Mouse (Mus musculus): ENCODE measurements around the gene Twf2. TPM values are rescaled to one million over a fixed set of nuclear protein-coding genes. Genes with fewer than 3 reads are reported as not detected.

The Twf2 gene
- polyA plus RNA-seq, 1 experiment from 2014 or later, result 60.0 TPM

DNA sequence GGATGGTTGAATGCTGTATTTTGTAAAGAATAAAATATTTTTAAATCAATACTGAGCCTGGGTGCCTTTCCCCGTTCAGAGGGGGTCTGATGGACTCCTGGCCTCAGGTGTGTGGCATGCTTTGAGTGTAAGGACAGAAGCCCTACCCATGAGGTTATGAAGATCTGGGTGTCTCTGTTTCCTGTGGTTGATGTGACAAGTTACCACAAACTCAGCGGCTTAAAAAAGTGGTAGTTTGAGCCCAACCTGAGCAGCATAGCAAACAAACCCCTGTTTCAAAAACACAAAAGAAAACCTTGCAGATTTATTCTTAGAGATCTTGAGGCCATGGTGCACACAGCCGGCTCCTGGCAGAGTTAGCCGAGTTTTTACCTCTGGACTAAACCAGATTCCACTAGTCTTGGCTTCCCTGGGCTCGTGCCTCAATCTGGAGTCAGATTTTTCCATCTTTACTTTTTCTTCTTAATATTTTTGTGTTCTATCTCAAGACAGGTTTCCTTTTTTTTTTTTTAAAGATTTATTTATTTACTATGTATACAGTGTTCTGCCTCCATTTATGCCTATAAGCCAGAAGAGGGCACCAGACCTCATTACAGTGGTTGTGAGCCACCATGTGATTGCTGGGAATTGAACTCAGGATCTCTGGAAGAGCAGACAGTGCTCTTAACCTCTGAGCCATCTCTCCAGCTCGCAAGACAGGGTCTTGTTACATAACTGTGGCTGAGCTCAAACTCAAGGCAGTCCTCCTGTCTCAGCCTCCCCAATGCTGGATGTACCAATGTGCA, 12.6 kb downstream of the Twf2 start:
- no peak overlapping the region for H3K4me3 ChIP-seq
- WGBS, result 81% methylated on average over 6 of the region's 6 CpGs
- no peak for ATAC-seq (ENCODE audit: insufficient number of reproducible peaks, low FRiP score, low TSS enrichment, low read depth)

DNA sequence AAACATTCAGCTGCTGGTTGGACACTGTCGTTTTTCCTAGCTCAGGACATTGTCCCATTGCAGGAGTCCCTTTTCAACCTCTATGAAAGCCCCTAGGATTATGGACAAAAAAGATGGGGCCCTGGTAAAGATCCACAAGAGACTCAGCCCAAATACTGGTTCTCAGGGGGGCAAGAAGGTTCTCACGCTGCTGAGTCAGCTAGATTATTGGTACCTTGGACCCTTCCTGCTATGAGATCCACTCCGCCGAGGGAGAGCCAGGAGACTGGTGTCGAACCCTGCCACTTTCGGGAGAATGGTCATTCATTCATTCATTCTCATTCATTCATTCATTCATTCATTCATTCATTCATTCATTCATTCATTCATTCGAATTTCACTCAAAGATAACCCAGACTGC, 14.1 kb downstream of the Twf2 start:
- no peak overlapping the region for H3K4me3 ChIP-seq
- no peaks in the 10 kb centered on the region for H3K27me3 ChIP-seq
- 86% methylated on average over 7 of the region's 7 CpGs for WGBS
- no peak overlapping the region for H3K4me2 ChIP-seq
- H3K9ac ChIP-seq, result no peak overlapping the region
- no peaks in the 10 kb centered on the region for H3K9me3 ChIP-seq
- no peak for ATAC-seq (ENCODE audit: insufficient number of reproducible peaks, low FRiP score, low TSS enrichment, low read depth)
- H3K36me3 ChIP-seq, result peaks cover 36% of the 10 kb centered on the region
- no peak overlapping the region for H3K27ac ChIP-seq
- H3K4me1 ChIP-seq, result peaks cover 4% of the 10 kb centered on the region

More for the DNA sequence above, 12.6 kb downstream of the Twf2 start:
- no peak overlapping the region for H3K9ac ChIP-seq
- peaks cover 36% of the 10 kb centered on the region for H3K36me3 ChIP-seq
- H3K27me3 ChIP-seq, result no peaks in the 10 kb centered on the region
- no peak overlapping the region for H3K4me2 ChIP-seq
- H3K9me3 ChIP-seq, result no peaks in the 10 kb centered on the region
- peaks cover 12% of the 10 kb centered on the region for H3K4me1 ChIP-seq
- no peak overlapping the region for H3K27ac ChIP-seq

DNA sequence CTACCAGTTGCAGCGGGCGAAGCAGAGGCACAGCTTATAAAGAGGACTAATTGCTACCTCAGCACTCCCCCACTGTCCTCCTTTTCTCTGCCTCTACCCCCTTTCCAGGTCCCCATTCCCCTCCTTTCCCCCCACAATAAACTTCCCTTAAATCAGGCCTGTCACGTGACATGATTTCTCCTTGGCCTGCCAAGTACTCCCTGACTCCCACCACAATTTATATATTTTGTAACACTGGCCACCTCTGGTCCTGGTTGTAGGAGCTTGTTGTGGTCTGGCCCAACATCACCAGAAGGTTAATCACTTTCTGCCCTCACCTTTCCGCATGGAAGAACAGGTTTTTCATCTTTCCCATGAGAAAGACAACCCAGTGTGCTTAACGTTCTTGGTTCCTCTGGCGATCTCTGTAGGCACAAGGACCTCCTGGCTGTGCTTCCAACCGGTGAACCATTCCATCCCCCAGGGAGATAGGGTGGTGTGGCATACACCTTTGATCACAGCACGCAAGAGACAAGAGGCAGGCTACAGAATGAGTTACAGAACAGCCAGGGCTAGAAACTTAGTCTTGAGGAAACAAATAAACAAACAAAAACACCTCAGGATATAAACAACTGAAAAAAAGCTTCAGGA, 18.1 kb downstream of the Twf2 start:
- no peak overlapping the region for H3K9ac ChIP-seq
- peaks cover 2% of the 10 kb centered on the region; the same call in 1 of the 2 replicates for H3K36me3 ChIP-seq
- H3K9me3 ChIP-seq, result no peaks in the 10 kb centered on the region
- H3K27ac ChIP-seq, result no peak overlapping the region
- H3K27me3 ChIP-seq, result peaks cover 9% of the 10 kb centered on the region
- no peak overlapping the region for H3K4me3 ChIP-seq
- WGBS, result 54% methylated on average over 8 of the region's 8 CpGs
- H3K4me2 ChIP-seq, result no peak overlapping the region
- ATAC-seq (ENCODE audit: insufficient number of reproducible peaks, low FRiP score, low TSS enrichment, low read depth), result no peak
- H3K4me1 ChIP-seq, result peaks cover 4% of the 10 kb centered on the region

DNA sequence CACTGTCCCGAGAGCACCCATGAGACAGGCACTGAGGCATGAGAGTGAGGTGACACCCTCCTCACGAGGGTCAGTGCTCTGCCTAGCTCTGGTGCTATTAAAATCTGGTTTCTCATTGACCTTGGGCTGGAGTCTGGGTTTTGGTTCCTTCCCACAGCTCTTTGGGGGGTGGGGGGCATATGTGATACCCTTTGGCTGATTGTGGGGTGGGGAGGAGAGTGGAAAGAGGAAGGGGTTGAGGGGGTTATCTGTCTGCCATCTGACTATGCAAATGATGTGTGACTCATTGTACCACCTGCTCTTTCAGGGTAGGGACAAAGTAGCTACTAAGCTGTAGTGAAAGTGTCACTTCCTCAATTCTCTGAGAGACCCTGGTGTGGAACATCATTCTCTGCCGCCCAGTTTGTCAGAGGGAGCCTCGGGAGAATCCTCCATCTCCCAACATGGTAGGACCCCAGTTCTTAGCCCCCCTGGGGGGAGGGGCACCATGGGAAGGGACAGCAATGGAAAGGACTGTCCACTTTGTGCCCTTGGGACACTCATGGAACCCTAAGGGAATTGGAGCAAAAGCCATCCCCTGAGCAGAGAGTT, 19.4 kb downstream of the Twf2 start, which contains the start of gene Tlr9:
Tlr9 (plus strand) TSS at position 338 of the 591 bp plus-strand sequence.
- Histone ChIP-seq H3K4me1 (peaks cover 10% of the 10 kb centered on the region), H3K4me2 (no peak within 1 kb of the TSS), H3K36me3 (no peaks in the 10 kb centered on the region), H3K4me3 (no peak within 1 kb of the TSS), H3K9ac (no peak within 1 kb of the TSS), H3K9me3 (no peaks in the 10 kb centered on the region), H3K27ac (no peak within 1 kb of the TSS), H3K27me3 (peaks cover 17% of the 10 kb centered on the region)
- WGBS, result 66% methylated on average over 4 of the region's 4 CpGs
- ATAC-seq (ENCODE audit: insufficient number of reproducible peaks, low FRiP score, low TSS enrichment, low read depth), result no peak

DNA sequence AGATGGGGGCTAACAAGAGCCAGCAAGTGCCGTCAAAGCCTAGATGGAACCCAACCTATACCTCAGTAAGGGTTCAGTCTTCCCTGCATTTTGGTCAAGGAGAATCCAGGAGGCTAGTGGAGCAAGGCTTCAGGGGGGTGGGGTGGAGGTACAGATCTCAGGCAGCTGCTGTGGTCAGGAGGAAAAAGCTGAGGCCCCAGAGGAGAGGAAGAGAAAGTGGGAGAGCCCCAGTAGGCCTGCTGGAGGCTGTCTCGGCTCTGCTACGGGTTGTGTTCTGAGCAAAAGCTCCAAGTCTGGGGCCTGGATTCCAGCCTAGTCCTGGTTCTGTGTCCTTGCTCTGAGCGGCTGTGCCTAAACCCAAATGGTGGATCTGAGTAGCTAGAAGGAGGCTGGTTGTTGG, 20.1 kb downstream of the Twf2 start:
- peaks cover 10% of the 10 kb centered on the region for H3K4me1 ChIP-seq
- H3K4me3 ChIP-seq, result no peak overlapping the region
- 82% methylated on average over 4 of the region's 4 CpGs for WGBS
- no peak overlapping the region for H3K27ac ChIP-seq
- no peaks in the 10 kb centered on the region for H3K9me3 ChIP-seq
- no peak overlapping the region for H3K9ac ChIP-seq
- peaks cover 17% of the 10 kb centered on the region for H3K27me3 ChIP-seq
- ATAC-seq (ENCODE audit: insufficient number of reproducible peaks, low FRiP score, low TSS enrichment, low read depth), result no peak
- no peak overlapping the region for H3K4me2 ChIP-seq
- no peaks in the 10 kb centered on the region for H3K36me3 ChIP-seq

DNA sequence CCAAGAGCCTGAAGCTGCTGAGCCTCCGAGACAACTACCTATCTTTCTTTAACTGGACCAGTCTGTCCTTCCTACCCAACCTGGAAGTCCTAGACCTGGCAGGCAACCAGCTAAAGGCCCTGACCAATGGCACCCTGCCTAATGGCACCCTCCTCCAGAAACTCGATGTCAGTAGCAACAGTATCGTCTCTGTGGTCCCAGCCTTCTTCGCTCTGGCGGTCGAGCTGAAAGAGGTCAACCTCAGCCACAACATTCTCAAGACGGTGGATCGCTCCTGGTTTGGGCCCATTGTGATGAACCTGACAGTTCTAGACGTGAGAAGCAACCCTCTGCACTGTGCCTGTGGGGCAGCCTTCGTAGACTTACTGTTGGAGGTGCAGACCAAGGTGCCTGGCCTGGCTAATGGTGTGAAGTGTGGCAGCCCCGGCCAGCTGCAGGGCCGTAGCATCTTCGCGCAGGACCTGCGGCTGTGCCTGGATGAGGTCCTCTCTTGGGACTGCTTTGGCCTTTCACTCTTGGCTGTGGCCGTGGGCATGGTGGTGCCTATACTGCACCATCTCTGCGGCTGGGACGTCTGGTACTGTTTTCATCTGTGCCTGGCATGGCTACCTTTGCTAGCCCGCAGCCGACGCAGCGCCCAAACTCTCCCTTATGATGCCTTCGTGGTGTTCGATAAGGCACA, 22.7 kb downstream of the Twf2 start:
- WGBS, result 58% methylated on average over 24 of the region's 24 CpGs
- ATAC-seq (ENCODE audit: insufficient number of reproducible peaks, low FRiP score, low TSS enrichment, low read depth), result no peak
- Histone ChIP-seq H3K9ac (peak overlapping the region; percentile 39; the same call in 1 of the 2 replicates), H3K4me1 (peaks cover 10% of the 10 kb centered on the region), H3K36me3 (no peaks in the 10 kb centered on the region), H3K4me3 (peak overlapping the region; percentile 40), H3K9me3 (no peaks in the 10 kb centered on the region), H3K4me2 (peak overlapping the region; percentile 70), H3K27ac (no peak overlapping the region), H3K27me3 (peaks cover 17% of the 10 kb centered on the region)

DNA sequence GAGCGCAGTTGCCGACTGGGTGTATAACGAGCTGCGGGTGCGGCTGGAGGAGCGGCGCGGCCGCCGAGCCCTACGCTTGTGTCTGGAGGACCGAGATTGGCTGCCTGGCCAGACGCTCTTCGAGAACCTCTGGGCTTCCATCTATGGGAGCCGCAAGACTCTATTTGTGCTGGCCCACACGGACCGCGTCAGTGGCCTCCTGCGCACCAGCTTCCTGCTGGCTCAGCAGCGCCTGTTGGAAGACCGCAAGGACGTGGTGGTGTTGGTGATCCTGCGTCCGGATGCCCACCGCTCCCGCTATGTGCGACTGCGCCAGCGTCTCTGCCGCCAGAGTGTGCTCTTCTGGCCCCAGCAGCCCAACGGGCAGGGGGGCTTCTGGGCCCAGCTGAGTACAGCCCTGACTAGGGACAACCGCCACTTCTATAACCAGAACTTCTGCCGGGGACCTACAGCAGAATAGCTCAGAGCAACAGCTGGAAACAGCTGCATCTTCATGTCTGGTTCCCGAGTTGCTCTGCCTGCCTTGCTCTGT, 23.3 kb downstream of the Twf2 start:
- peak overlapping the region; percentile 40 for H3K4me3 ChIP-seq
- no peak overlapping the region; the same call in 1 of the 2 replicates for H3K27ac ChIP-seq
- peaks cover 17% of the 10 kb centered on the region for H3K27me3 ChIP-seq
- no peaks in the 10 kb centered on the region for H3K36me3 ChIP-seq
- peak overlapping the region; percentile 70 for H3K4me2 ChIP-seq
- H3K4me1 ChIP-seq, result peaks cover 10% of the 10 kb centered on the region
- ATAC-seq (ENCODE audit: insufficient number of reproducible peaks, low FRiP score, low TSS enrichment, low read depth), result peak; percentile 59
- no peaks in the 10 kb centered on the region for H3K9me3 ChIP-seq
- H3K9ac ChIP-seq, result peak overlapping the region; percentile 39; the same call in 1 of the 2 replicates
- WGBS, result 4% methylated on average over 34 of the region's 34 CpGs

DNA sequence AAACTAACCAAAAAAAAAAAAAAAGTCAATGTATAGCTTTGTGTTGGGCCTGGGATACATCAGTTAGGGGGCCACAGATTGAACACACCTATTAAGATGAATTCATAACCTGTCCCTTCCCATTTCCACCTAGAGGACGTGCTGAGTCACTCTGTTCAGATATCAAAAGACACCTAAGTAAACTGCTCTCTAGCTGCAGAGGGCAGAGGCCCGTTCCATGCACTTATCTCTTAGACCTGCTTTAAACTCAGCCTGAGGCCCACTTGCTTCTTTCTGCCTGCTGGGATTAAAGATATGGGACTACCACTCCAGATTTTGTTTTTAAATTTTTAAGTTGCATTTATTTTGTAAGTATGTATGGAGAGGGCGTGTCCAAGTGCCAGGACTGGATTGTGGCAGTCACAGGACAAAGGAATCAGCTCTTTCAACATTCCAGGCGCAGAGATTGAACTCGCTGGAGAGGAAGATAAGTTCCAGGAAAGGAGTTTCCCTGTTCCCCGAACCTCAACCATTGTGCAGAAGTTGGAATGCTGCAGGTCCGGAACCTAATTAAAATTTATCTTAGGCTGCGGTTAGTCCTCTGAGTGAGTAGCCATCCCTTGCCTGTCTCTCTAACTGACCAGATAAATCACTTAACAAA, 25.0 kb downstream of the Twf2 start:
- Histone ChIP-seq H3K4me2 (no peak overlapping the region), H3K4me3 (no peak overlapping the region), H3K27me3 (peaks cover 17% of the 10 kb centered on the region), H3K4me1 (peaks cover 10% of the 10 kb centered on the region), H3K9ac (no peak overlapping the region), H3K36me3 (peaks cover 4% of the 10 kb centered on the region), H3K27ac (no peak overlapping the region), H3K9me3 (no peaks in the 10 kb centered on the region)
- ATAC-seq (ENCODE audit: insufficient number of reproducible peaks, low FRiP score, low TSS enrichment, low read depth), result no peak
- WGBS, result 75% methylated on average over 8 of the region's 8 CpGs

DNA sequence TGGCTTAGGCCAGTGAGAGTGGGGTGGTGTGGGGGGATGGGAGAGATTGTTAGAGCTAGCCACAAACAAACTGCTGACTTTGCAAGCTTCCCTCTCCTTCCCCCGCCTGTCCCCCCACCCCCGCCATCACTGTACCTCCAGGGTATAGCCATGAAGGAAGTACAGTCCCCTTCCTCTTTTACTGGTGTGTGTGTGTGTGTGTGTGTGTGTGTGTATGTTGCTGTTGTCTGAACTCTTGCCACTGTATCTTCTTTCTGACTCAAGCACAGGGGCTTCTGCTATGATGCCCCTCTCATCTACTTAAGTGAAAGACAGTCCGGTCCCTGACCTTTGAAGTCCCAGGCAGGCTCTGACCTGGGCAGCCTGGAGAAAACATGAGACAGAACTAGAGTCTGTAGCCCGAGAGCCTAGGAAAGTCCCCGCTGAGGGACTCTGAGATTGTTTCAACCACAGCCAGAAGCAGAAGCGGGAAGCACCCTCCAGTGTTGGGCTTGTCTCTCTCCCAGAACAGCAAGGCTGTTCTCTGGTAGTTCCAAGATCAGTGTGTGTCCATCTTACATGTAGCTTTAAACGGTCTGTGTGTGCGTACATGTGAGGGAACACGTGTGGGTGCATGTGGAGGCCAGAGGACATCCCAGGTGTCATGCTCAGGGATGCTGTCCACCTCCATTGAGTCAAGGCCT, 27.3 kb downstream of the Twf2 start:
- no peak for ATAC-seq (ENCODE audit: insufficient number of reproducible peaks, low FRiP score, low TSS enrichment, low read depth)
- H3K4me1 ChIP-seq, result peaks cover 10% of the 10 kb centered on the region
- peak overlapping the region; percentile 17; the same call in 1 of the 2 replicates for H3K27ac ChIP-seq
- peaks cover 27% of the 10 kb centered on the region for H3K36me3 ChIP-seq
- WGBS, result 74% methylated on average over 9 of the region's 9 CpGs
- peaks cover 16% of the 10 kb centered on the region for H3K27me3 ChIP-seq
- no peaks in the 10 kb centered on the region for H3K9me3 ChIP-seq
- no peak overlapping the region for H3K4me3 ChIP-seq
- H3K9ac ChIP-seq, result no peak overlapping the region
- no peak overlapping the region for H3K4me2 ChIP-seq

DNA sequence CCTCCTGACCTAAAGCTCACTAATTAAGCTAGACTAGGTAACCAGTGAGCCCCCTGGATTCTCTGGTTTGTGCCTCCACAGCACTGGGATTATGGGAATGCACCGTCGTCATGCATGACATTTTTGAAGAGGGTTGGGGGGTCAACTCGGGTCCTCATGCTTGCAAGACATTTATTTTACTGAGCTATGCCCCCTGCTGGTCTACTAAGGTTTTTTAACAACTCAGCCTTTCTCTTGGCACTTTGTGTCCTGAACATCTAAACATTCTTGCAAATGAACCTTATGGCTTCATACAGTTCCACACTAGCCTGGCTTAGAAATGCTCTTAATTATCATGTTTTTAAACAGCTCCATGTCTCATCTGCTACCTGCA, 27.8 kb downstream of the Twf2 start:
- ATAC-seq (ENCODE audit: insufficient number of reproducible peaks, low FRiP score, low TSS enrichment, low read depth), result no peak
- Histone ChIP-seq H3K27ac (peak overlapping the region; percentile 17; the same call in 1 of the 2 replicates), H3K9me3 (no peaks in the 10 kb centered on the region), H3K36me3 (peaks cover 32% of the 10 kb centered on the region), H3K27me3 (peaks cover 11% of the 10 kb centered on the region), H3K4me2 (no peak overlapping the region), H3K4me1 (peaks cover 9% of the 10 kb centered on the region), H3K4me3 (no peak overlapping the region), H3K9ac (no peak overlapping the region)
- WGBS, result 48% methylated on average over 3 of the region's 3 CpGs

DNA sequence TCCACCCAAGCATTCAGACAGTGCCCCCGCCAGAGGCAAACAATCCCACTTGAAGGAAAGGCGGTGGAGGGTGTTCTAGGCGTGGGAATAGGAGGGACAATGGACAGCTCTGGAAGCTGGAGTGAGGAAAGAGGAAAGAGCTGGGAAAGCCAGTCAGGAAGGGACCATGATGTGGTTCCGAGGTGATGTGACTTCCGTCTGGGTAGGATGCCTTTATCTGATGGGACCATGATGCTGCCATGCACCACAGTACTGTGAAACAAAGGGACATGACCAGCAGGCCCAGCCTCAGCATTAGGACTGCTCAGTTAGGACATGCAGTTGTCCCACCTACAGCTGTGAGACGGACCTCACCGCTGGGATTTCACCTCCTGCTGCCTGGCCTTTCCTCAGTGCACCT, 28.3 kb downstream of the Twf2 start:
- no peak overlapping the region for H3K27ac ChIP-seq
- no peaks in the 10 kb centered on the region for H3K9me3 ChIP-seq
- H3K4me1 ChIP-seq, result peaks cover 4% of the 10 kb centered on the region
- H3K9ac ChIP-seq, result no peak overlapping the region
- peaks cover 37% of the 10 kb centered on the region for H3K36me3 ChIP-seq
- WGBS, result 76% methylated on average over 7 of the region's 7 CpGs
- H3K4me3 ChIP-seq, result no peak overlapping the region
- H3K27me3 ChIP-seq, result peaks cover 7% of the 10 kb centered on the region
- H3K4me2 ChIP-seq, result no peak overlapping the region
- ATAC-seq (ENCODE audit: insufficient number of reproducible peaks, low FRiP score, low TSS enrichment, low read depth), result no peak
